Mouse (Mus musculus): ENCODE measurements around the gene Mael. TPM values are rescaled to one million over a fixed set of nuclear protein-coding genes. Genes with fewer than 3 reads are reported as not detected.

The Mael gene
- not detected in 2 replicates for polyA plus RNA-seq (2014; fragmentation: Nextera tagmentation; extraction: Ambion mirVana)

DNA sequence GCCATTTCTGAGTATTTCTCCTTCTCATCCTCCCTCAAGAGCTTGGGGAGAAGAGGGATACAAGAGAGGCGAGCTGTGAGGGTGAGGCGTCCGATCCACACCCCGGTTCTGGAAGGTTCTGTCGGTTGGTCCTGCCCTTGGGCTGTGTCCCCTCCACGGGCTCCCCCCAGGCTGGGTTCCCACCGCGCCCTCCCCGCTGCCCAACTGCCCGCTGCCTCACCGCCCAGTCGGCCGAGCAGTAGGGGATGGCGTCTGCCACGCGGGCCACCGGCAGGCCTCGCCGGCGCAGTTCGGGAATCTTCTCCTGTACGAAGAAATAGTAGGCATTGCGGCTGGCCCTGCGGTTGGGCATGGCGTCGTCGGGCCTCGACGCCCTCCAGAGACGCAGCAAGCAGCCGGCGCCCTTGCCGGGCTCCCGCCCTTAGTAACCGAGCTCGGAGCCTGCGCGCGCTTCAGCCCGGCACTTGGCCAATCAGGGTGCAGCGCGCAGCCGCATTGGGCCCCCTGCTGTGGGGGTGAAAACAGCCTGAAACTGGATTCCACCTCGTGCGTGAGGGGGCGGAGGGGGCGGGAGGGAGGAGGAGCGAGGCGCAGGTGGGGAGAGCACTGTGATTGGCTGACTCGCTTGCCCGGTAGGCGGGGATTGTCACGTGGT, at the start of gene Mael:
TSS of gene Mael (minus strand) at position 433 of the 655 bp plus-strand sequence.
- DNase-seq (ENCODE audit: low spot score) = no peak
- H3K36me3 ChIP-seq (ENCODE audit: control insufficient read depth, insufficient read depth, low read length) = no peaks in the 10 kb centered on the region
- H3K9me3 ChIP-seq (replicated peaks; ENCODE audit: control insufficient read depth, low read length) = peaks cover 4% of the 10 kb centered on the region; the same call in 1 of the 2 replicates
- no peak within 1 kb of the TSS for H3K9ac ChIP-seq (ENCODE audit: low read length)
- H3K4me2 ChIP-seq (ENCODE audit: low read length) = no peak within 1 kb of the TSS
- no peak within 1 kb of the TSS for H3K27ac ChIP-seq (ENCODE audit: low read depth, low read length)
- 93% methylated on average over 53 of the region's 53 CpGs for WGBS
- ATAC-seq = no peak
- no peak within 1 kb of the TSS for H3K4me3 ChIP-seq (ENCODE audit: low read depth, low read length)
- no peaks in the 10 kb centered on the region for H3K27me3 ChIP-seq (replicated peaks; ENCODE audit: control insufficient read depth, insufficient read depth, low read length)
- no peaks in the 10 kb centered on the region for H3K4me1 ChIP-seq (ENCODE audit: control insufficient read depth, insufficient read depth, low read length)

DNA sequence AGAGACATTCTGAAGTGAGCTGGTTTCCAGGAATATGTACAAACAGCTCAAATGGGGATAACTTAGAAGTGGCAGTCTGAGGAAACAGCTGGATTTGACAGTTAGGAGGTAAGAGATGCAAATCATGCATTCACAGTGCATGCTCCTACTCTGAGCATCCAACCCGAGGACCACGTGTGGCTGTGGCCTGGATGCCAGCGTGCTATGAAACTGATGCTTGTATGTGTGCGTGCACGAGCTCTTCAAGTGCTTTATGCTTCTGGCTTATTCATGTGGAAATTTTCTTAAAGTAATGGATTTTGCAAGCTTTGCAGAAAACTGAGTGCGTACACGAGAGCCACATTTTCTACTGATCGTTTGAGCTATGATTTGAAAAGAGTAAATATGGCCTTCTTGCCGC, 47.7 kb upstream of the Mael start:
- Histone ChIP-seq H3K27ac (ENCODE audit: low read depth, low read length) (peak overlapping the region; percentile 64), H3K4me3 (ENCODE audit: low read depth, low read length) (no peak overlapping the region), H3K4me2 (ENCODE audit: low read length) (no peak overlapping the region; the same call in 1 of the 2 replicates), H3K9ac (ENCODE audit: low read length) (peak overlapping the region; percentile 32), H3K9me3 (replicated peaks; ENCODE audit: control insufficient read depth, low read length) (no peaks in the 10 kb centered on the region), H3K36me3 (ENCODE audit: control insufficient read depth, insufficient read depth, low read length) (no peaks in the 10 kb centered on the region), H3K27me3 (replicated peaks; ENCODE audit: control insufficient read depth, insufficient read depth, low read length) (no peaks in the 10 kb centered on the region), H3K4me1 (ENCODE audit: control insufficient read depth, insufficient read depth, low read length) (peaks cover 58% of the 10 kb centered on the region)
- DNase-seq (ENCODE audit: low spot score) (peak; percentile 61), ATAC-seq (no peak)
- 39% methylated on average over 9 of the region's 9 CpGs for WGBS

DNA sequence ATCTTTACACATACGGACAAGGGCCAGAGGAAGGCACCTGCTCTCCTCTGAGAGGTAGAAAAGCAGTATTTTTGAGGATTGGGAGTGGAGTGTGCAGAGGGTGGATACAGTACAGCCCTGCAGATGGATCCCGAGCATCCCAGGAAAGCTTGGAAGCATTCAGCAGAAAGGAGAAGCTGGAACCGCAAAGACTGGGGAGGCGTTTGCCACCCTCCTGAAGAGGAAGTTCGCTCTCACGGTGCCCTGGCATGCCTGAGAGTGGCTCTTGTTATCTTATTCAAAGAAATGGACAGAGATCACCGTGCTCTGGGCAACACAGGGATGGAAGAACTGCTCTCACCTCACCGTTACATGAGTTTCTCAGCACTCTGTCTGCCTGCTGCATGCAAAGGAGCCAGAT, 45.8 kb upstream of the Mael start:
- Histone ChIP-seq H3K4me2 (ENCODE audit: low read length) (no peak overlapping the region), H3K27ac (ENCODE audit: low read depth, low read length) (peak overlapping the region; percentile 70), H3K9ac (ENCODE audit: low read length) (0 out of 2 replicates have a peak overlapping the region, but pooled peaks have one; percentile 8)

DNA sequence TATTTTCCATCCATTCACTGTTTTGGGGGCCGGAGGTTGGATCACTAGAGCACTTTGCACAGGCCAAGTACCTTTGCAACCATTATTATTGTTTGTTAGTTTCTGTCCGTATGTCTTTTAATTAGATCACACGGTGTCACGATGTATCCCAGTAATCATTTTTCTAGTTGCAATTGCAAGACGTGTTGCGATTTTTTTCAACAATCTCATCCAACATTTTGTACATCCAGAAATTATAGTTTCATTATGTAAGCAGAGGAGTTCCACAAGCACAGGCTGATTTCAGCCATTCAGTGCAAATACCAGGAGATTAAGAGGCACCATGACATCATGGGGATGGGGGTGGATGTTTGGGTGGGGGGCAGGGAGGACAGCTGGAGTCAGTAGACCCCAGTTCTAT, 44.9 kb upstream of the Mael start:
- Histone ChIP-seq H3K27me3 (replicated peaks; ENCODE audit: control insufficient read depth, insufficient read depth, low read length) (no peaks in the 10 kb centered on the region), H3K9ac (ENCODE audit: low read length) (no peak overlapping the region), H3K36me3 (ENCODE audit: control insufficient read depth, insufficient read depth, low read length) (no peaks in the 10 kb centered on the region), H3K4me1 (ENCODE audit: control insufficient read depth, insufficient read depth, low read length) (peaks cover 83% of the 10 kb centered on the region), H3K9me3 (replicated peaks; ENCODE audit: control insufficient read depth, low read length) (no peaks in the 10 kb centered on the region), H3K27ac (ENCODE audit: low read depth, low read length) (peak overlapping the region; percentile 86), H3K4me3 (ENCODE audit: low read depth, low read length) (no peak overlapping the region), H3K4me2 (ENCODE audit: low read length) (no peak overlapping the region; the same call in 1 of the 2 replicates)
- no peak for ATAC-seq
- WGBS = 31% methylated on average over 6 of the region's 6 CpGs
- DNase-seq (ENCODE audit: low spot score) = no peak

More for the DNA sequence above, 45.8 kb upstream of the Mael start:
- H3K4me3 ChIP-seq (ENCODE audit: low read depth, low read length) = no peak overlapping the region
- H3K36me3 ChIP-seq (ENCODE audit: control insufficient read depth, insufficient read depth, low read length) = no peaks in the 10 kb centered on the region
- 51% methylated on average over 8 of the region's 8 CpGs for WGBS
- no peaks in the 10 kb centered on the region for H3K9me3 ChIP-seq (replicated peaks; ENCODE audit: control insufficient read depth, low read length)
- DNase-seq (ENCODE audit: low spot score) (no peak), ATAC-seq (no peak)
- H3K4me1 ChIP-seq (ENCODE audit: control insufficient read depth, insufficient read depth, low read length) = peaks cover 73% of the 10 kb centered on the region
- no peaks in the 10 kb centered on the region for H3K27me3 ChIP-seq (replicated peaks; ENCODE audit: control insufficient read depth, insufficient read depth, low read length)

DNA sequence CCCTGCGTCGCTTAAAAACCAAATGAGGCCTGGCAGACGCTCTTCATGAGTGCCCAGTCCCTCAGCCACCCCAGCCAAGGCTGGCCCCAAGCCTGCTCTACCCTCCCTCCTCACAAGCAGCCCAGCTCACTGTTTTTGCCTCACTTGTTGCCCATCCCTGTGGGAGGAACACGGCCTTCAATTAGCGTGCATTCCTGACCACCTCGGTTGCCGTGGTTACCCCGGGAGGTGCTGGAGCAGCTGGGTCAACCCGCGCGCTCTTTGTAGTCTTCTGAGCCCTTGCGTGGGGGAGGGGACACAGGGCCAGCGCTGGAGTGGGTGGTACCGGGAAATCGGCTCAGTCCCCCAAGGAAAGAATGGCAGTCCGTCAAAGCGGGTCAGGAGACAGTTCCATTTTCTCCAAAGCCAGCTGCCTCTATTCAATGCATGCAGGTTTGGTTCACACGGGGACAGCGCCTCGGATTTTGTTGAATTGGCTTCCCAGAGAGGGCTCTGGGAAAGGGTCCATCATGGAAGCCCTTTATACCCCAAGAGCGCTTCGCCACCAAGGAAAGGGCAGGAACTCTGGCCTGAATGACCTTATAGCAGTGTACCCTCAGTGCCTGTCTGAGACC, 44.2 kb upstream of the Mael start:
- H3K4me1 ChIP-seq (ENCODE audit: control insufficient read depth, insufficient read depth, low read length) = peaks cover 87% of the 10 kb centered on the region
- peak overlapping the region; percentile 37; the same call in 1 of the 2 replicates for H3K9ac ChIP-seq (ENCODE audit: low read length)
- H3K36me3 ChIP-seq (ENCODE audit: control insufficient read depth, insufficient read depth, low read length) = no peaks in the 10 kb centered on the region
- peak overlapping the region; percentile 45 for H3K4me2 ChIP-seq (ENCODE audit: low read length)
- peak; percentile 96 for DNase-seq (ENCODE audit: low spot score)
- no peaks in the 10 kb centered on the region for H3K9me3 ChIP-seq (replicated peaks; ENCODE audit: control insufficient read depth, low read length)
- 1% methylated on average over 22 of the region's 22 CpGs for WGBS
- no peaks in the 10 kb centered on the region for H3K27me3 ChIP-seq (replicated peaks; ENCODE audit: control insufficient read depth, insufficient read depth, low read length)
- H3K27ac ChIP-seq (ENCODE audit: low read depth, low read length) = peak overlapping the region; percentile 86
- ATAC-seq = peak; percentile 87
- H3K4me3 ChIP-seq (ENCODE audit: low read depth, low read length) = peak overlapping the region; percentile 8; the same call in 1 of the 2 replicates

DNA sequence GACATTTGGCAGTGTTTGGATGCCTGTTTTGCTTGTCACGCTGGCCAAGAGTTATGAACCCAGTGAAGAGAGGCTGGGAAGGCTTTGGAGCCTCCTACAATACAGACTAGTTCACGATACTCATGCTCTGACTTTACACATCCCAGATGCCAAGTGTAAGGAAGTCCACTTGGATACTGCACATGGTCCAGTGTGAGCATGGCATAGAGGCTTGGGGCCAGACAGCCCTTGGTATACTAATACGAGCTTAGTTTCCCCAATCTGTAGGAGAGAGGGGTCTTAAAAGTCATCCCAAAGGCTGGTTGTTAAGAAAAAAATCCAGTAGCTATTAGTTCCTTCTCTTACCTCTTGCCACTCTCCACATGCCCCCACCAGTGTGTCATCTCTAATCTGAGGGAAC, 43.3 kb upstream of the Mael start:
- H3K4me1 ChIP-seq (ENCODE audit: control insufficient read depth, insufficient read depth, low read length) = peaks cover 88% of the 10 kb centered on the region
- peak overlapping the region; percentile 86 for H3K27ac ChIP-seq (ENCODE audit: low read depth, low read length)
- H3K4me3 ChIP-seq (ENCODE audit: low read depth, low read length) = no peak overlapping the region
- H3K4me2 ChIP-seq (ENCODE audit: low read length) = peak overlapping the region; percentile 45; the same call in 1 of the 2 replicates
- H3K36me3 ChIP-seq (ENCODE audit: control insufficient read depth, insufficient read depth, low read length) = no peaks in the 10 kb centered on the region
- no peaks in the 10 kb centered on the region for H3K27me3 ChIP-seq (replicated peaks; ENCODE audit: control insufficient read depth, insufficient read depth, low read length)
- H3K9me3 ChIP-seq (replicated peaks; ENCODE audit: control insufficient read depth, low read length) = no peaks in the 10 kb centered on the region
- ATAC-seq (no peak), DNase-seq (ENCODE audit: low spot score) (no peak)
- no peak overlapping the region for H3K9ac ChIP-seq (ENCODE audit: low read length)
- 4% methylated on average over 3 of the region's 3 CpGs for WGBS

DNA sequence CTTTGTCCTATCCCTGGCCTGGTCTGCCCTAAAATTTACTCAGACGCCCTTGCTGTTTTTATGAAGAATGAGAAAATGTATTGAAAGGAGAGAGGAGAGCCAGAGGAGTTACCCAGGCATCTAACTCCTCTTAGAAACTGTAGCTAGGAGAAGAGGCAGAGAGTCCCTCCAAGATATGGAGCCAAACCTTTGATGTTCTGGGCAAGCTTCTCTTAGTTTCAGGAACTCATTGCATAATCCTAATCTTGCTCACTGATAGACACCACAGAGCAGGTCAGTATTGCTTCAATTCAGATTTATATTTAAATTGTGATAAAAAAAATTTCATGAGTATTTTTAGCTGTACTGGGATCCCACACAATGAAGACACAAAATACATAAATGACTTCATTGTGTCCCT, 42.7 kb upstream of the Mael start:
- WGBS = 8% methylated on average over 1 of the region's 1 CpGs
- H3K4me3 ChIP-seq (ENCODE audit: low read depth, low read length) = no peak overlapping the region
- peaks cover 83% of the 10 kb centered on the region for H3K4me1 ChIP-seq (ENCODE audit: control insufficient read depth, insufficient read depth, low read length)
- no peak overlapping the region for H3K9ac ChIP-seq (ENCODE audit: low read length)
- H3K9me3 ChIP-seq (replicated peaks; ENCODE audit: control insufficient read depth, low read length) = no peaks in the 10 kb centered on the region
- H3K36me3 ChIP-seq (ENCODE audit: control insufficient read depth, insufficient read depth, low read length) = no peaks in the 10 kb centered on the region
- peak overlapping the region; percentile 93 for H3K27ac ChIP-seq (ENCODE audit: low read depth, low read length)
- no peaks in the 10 kb centered on the region for H3K27me3 ChIP-seq (replicated peaks; ENCODE audit: control insufficient read depth, insufficient read depth, low read length)
- ATAC-seq (no peak), DNase-seq (ENCODE audit: low spot score) (peak; percentile 46)
- peak overlapping the region; percentile 29; the same call in 1 of the 2 replicates for H3K4me2 ChIP-seq (ENCODE audit: low read length)

DNA sequence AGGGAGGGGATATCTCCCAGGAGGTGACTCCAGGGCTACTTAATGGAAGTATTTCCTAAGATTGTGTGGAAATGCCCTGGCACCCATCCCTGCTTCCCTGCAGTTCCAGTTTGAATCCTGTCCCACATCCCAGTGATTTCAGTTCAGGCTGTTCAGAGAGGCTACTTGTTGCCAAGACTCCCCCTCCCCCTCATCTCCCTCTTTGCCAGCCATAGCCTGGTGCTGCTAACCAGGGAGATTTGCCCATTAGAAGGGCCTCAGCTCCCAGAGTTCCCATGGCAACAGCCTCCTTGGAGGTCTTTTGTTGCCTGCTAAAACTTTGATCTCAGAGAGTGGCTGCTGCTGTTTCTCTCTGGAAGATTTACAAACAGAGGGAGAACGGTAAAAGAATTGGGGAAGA, 42.0 kb upstream of the Mael start:
- no peaks in the 10 kb centered on the region for H3K36me3 ChIP-seq (ENCODE audit: control insufficient read depth, insufficient read depth, low read length)
- peak; percentile 97 for DNase-seq (ENCODE audit: low spot score)
- peak overlapping the region; percentile 93 for H3K27ac ChIP-seq (ENCODE audit: low read depth, low read length)
- ATAC-seq = peak; percentile 86
- H3K9ac ChIP-seq (ENCODE audit: low read length) = no peak overlapping the region
- H3K4me1 ChIP-seq (ENCODE audit: control insufficient read depth, insufficient read depth, low read length) = peaks cover 76% of the 10 kb centered on the region
- H3K4me2 ChIP-seq (ENCODE audit: low read length) = peak overlapping the region; percentile 29
- H3K4me3 ChIP-seq (ENCODE audit: low read depth, low read length) = no peak overlapping the region
- 0% methylated on average over 1 of the region's 1 CpGs for WGBS
- no peaks in the 10 kb centered on the region for H3K27me3 ChIP-seq (replicated peaks; ENCODE audit: control insufficient read depth, insufficient read depth, low read length)
- no peaks in the 10 kb centered on the region for H3K9me3 ChIP-seq (replicated peaks; ENCODE audit: control insufficient read depth, low read length)

Data from forebrain, embryonic 14.5 days (tissue).